Mouse (Mus musculus) intestine, embryonic 15.5 days (tissue): ENCODE measurements around the gene Arntl2. TPM values are rescaled to one million over a fixed set of nuclear protein-coding genes. Genes with fewer than 3 reads are reported as not detected.

ENCODE experiments used
- ATAC-seq: fragments of 200-750 bp; cut with Nextera tagmentation; 2 replicates; pipeline ENCODE4 v1.8.0; 2017; ENCODE audit warnings: moderate TSS enrichment, moderate library complexity
- H3K27ac ChIP-seq: fragments of 300-500 bp; sonication (generic); 2 replicates; pipeline ENCODE4 v1.5.1; 2015; ENCODE audit warnings: mild to moderate bottlenecking, inconsistent platforms
- H3K27me3 ChIP-seq: fragments of 300-500 bp; sonication (generic); replicated peaks from 2 replicates; pipeline ENCODE4 v1.6.1; 2015; ENCODE audit warnings: inconsistent platforms
- H3K36me3 ChIP-seq: fragments of 300-500 bp; sonication (generic); 2 replicates; pipeline ENCODE4 v1.6.1; 2015; ENCODE audit warnings: inconsistent platforms
- H3K4me1 ChIP-seq: fragments of 300-500 bp; sonication (generic); replicated peaks from 2 replicates; pipeline ENCODE4 v1.6.1; 2015; ENCODE audit warnings: inconsistent platforms
- H3K4me2 ChIP-seq: fragments of 300-500 bp; sonication (generic); replicated peaks from 2 replicates; pipeline ENCODE4 v1.6.1; 2015; ENCODE audit warnings: mild to moderate bottlenecking, inconsistent platforms
- H3K4me3 ChIP-seq: fragments of 300-500 bp; sonication (generic); replicated peaks from 2 replicates; pipeline ENCODE4 v1.5.1; 2015; ENCODE audit warnings: inconsistent platforms
- H3K9ac ChIP-seq: fragments of 300-500 bp; sonication (generic); 2 replicates; pipeline ENCODE4 v1.6.1; 2015; ENCODE audit warnings: inconsistent platforms
- H3K9me3 ChIP-seq: fragments of 300-500 bp; sonication (generic); 2 replicates; pipeline ENCODE4 v1.6.1; 2016; ENCODE audit warnings: inconsistent platforms
- WGBS: fragments of 180-500 bp; shearing (Covaris S2); methylation state at CpG from one replicate; pipeline ENCODE4 v1.1.7; 2015; 5-methylcytosine and 5-hydroxymethylcytosine counted together
- polyA plus RNA-seq: library from polyadenylated mRNA; unstranded; fragments of >200 nt; fragmentation: Nextera tagmentation; extraction: Ambion mirVana; gene quantifications from 2 replicates; pipeline ENCODE4 v1.2.1, GENCODE M21; 2015

Arntl2 gene
- polyA plus RNA-seq = 2.8 and 3.8 TPM in 2 replicates

GRCm38 (mm10) chr6:146795924-146796545 lies at the start of gene Arntl2:
Arntl2 (plus strand) TSS chr6:146796055.
- Histone ChIP-seq H3K9me3 (no peaks in the 10 kb centered on the region), H3K4me3 (peak within 1 kb of the TSS; percentile 56), H3K36me3 (no peaks in the 10 kb centered on the region), H3K9ac (peak within 1 kb of the TSS; percentile 56), H3K4me1 (no peaks in the 10 kb centered on the region), H3K27me3 (no peaks in the 10 kb centered on the region), H3K4me2 (peak within 1 kb of the TSS; percentile 88), H3K27ac (no peak within 1 kb of the TSS)
- under 1% methylated on average over 36 of the region's 36 CpGs for WGBS
- ATAC-seq = peak; percentile 98

- no peaks in the 10 kb centered on the region for H3K4me1 ChIP-seq
- no peaks in the 10 kb centered on the region for H3K27me3 ChIP-seq
- H3K9me3 ChIP-seq = no peaks in the 10 kb centered on the region
- no peak for ATAC-seq
- no peak overlapping the region for H3K4me2 ChIP-seq
- H3K36me3 ChIP-seq = no peaks in the 10 kb centered on the region
- no peak overlapping the region for H3K9ac ChIP-seq
- no peak overlapping the region for H3K27ac ChIP-seq
- 52% methylated on average over 5 of the region's 5 CpGs for WGBS
- H3K4me3 ChIP-seq = no peak overlapping the region
These were observed 49.3 kb upstream of the Arntl2 start for GRCm38 (mm10) chr6:146746577-146746976.

- H3K4me3 ChIP-seq = no peak overlapping the region
- no peaks in the 10 kb centered on the region for H3K36me3 ChIP-seq
- no peaks in the 10 kb centered on the region for H3K9me3 ChIP-seq
- no peaks in the 10 kb centered on the region for H3K27me3 ChIP-seq
- H3K4me1 ChIP-seq = no peaks in the 10 kb centered on the region
- H3K4me2 ChIP-seq = no peak overlapping the region
- H3K27ac ChIP-seq = no peak overlapping the region
- 0 out of 2 replicates have a peak, but pooled peaks have one; percentile 26 for ATAC-seq
- no peak overlapping the region for H3K9ac ChIP-seq
These were observed 48.8 kb upstream of the Arntl2 start for GRCm38 (mm10) chr6:146747057-146747456.

- no peak overlapping the region for H3K4me3 ChIP-seq
- H3K27me3 ChIP-seq = no peaks in the 10 kb centered on the region
- no peak for ATAC-seq
- H3K4me2 ChIP-seq = no peak overlapping the region
- no peaks in the 10 kb centered on the region for H3K36me3 ChIP-seq
- no peak overlapping the region for H3K27ac ChIP-seq
- no peak overlapping the region for H3K9ac ChIP-seq
- H3K4me1 ChIP-seq = no peaks in the 10 kb centered on the region
- H3K9me3 ChIP-seq = no peaks in the 10 kb centered on the region
- 76% methylated on average over 1 of the region's 1 CpGs for WGBS
These were observed 47.6 kb upstream of the Arntl2 start for GRCm38 (mm10) chr6:146748271-146748670.

DNA sequence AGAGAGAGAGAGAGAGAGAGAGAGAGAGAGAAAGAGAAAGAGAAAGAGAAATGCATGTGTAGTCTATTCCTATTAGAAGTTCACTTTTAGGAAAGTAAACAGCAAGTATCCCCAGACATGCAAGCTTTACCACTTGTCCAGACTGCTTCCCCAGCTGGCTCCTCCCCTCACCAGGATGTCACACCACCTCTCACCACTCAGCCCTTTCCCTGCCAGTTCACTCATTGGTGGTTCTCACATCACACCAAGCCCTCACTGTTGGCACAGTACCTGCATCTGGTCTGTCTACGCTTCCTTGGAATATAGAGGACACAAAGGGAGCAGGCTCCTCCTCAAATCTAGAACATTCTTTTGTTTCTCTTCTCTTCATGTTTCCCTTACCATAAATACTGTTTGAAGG lies 44.2 kb upstream of the Arntl2 start:
- no peaks in the 10 kb centered on the region for H3K27me3 ChIP-seq
- H3K9me3 ChIP-seq = no peaks in the 10 kb centered on the region
- no peak overlapping the region for H3K27ac ChIP-seq
- WGBS = 41% methylated on average over 1 of the region's 1 CpGs
- no peak overlapping the region for H3K4me3 ChIP-seq
- ATAC-seq = peak; percentile 76
- H3K4me2 ChIP-seq = no peak overlapping the region
- H3K36me3 ChIP-seq = no peaks in the 10 kb centered on the region
- no peak overlapping the region for H3K9ac ChIP-seq
- H3K4me1 ChIP-seq = peaks cover 5% of the 10 kb centered on the region; the same call in 1 of the 2 replicates

DNA sequence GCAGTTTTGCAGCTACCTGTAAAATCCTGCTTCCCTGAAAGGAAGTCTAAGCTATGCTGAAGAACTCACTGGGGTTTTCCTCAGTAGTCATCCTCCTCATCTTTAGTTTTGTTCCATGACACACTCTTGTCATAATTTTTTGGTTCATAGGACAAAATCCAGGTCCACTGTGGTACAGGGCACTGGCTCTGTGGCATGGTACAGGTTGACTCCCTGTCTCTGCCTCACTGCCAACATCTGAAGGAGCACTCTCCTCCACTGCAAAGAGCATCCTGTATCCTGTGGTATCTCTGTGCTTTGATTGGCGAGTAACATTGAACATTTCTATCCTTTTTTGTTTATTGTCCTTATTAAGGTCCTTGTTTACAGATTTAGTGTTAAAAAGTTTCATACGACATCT lies 43.7 kb upstream of the Arntl2 start:
- Histone ChIP-seq H3K4me3 (no peak overlapping the region), H3K27ac (no peak overlapping the region), H3K27me3 (no peaks in the 10 kb centered on the region), H3K4me1 (peaks cover 5% of the 10 kb centered on the region; the same call in 1 of the 2 replicates), H3K9me3 (no peaks in the 10 kb centered on the region), H3K9ac (no peak overlapping the region), H3K36me3 (no peaks in the 10 kb centered on the region), H3K4me2 (no peak overlapping the region)
- ATAC-seq = no peak
- WGBS = 87% methylated on average over 2 of the region's 2 CpGs

DNA sequence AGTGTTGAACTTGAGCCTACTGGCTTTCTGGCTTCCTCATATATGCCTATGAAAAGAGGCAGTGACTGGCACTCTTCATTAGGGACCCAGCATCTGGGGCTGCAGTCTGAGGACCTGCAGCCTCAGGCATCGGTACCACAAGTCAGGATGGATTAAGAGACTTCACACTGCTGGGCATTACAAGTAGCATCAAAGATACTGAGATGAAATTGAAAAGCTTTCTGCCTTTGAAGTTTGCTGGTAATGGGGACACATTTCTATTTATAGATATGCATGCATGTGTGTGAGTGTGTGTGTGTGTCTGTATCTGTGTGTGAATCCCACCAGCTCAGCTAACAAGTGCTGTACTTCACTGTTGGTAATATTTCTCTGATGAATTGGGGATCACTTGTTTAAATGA lies 43.2 kb upstream of the Arntl2 start:
- H3K4me3 ChIP-seq = no peak overlapping the region
- no peak overlapping the region for H3K27ac ChIP-seq
- H3K9me3 ChIP-seq = no peaks in the 10 kb centered on the region
- no peak for ATAC-seq
- H3K4me2 ChIP-seq = no peak overlapping the region
- no peaks in the 10 kb centered on the region for H3K36me3 ChIP-seq
- no peak overlapping the region for H3K9ac ChIP-seq
- H3K4me1 ChIP-seq = peaks cover 5% of the 10 kb centered on the region; the same call in 1 of the 2 replicates
- WGBS = 69% methylated on average over 1 of the region's 1 CpGs
- H3K27me3 ChIP-seq = no peaks in the 10 kb centered on the region

DNA sequence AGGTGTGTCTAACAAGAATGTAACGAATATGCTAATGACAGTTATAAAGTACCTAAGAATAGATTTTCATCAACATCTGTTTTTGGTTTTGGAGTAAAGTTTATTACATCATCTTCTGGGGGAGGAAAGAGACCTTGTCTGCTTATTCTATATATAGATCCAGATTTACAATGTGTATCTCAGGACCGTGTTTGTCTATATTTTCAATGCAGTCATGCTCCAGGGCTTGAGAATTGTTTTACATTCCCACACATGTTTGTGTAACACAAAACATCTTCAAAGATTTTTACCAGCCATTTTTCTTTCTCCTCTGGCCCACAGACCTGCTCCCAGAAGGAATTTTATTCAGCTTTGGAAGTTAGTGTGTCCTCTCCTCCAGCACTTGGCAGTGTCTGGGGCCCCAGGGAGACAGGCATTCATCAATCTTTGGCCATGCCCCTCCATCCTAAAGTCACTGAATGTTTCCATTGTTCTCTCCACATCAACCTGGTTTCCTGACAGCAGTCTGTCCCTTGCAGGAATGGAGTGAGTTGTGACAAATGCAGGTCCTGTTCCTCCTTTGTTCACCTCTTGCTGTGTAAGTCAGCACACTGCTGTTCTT lies 42.2 kb upstream of the Arntl2 start:
- no peaks in the 10 kb centered on the region for H3K36me3 ChIP-seq
- peaks cover 5% of the 10 kb centered on the region; the same call in 1 of the 2 replicates for H3K4me1 ChIP-seq
- no peaks in the 10 kb centered on the region for H3K27me3 ChIP-seq
- WGBS = 47% methylated on average over 2 of the region's 2 CpGs
- H3K9me3 ChIP-seq = no peaks in the 10 kb centered on the region
- H3K4me3 ChIP-seq = no peak overlapping the region
- H3K4me2 ChIP-seq = no peak overlapping the region
- ATAC-seq = no peak
- H3K27ac ChIP-seq = no peak overlapping the region
- no peak overlapping the region for H3K9ac ChIP-seq

GRCm38 (mm10) chr6:146755136-146755535 lies 40.7 kb upstream of the Arntl2 start:
- peaks cover 5% of the 10 kb centered on the region; the same call in 1 of the 2 replicates for H3K4me1 ChIP-seq
- no peaks in the 10 kb centered on the region for H3K9me3 ChIP-seq
- H3K4me2 ChIP-seq = no peak overlapping the region
- no peak overlapping the region for H3K4me3 ChIP-seq
- no peak overlapping the region for H3K27ac ChIP-seq
- no peak for ATAC-seq
- H3K27me3 ChIP-seq = no peaks in the 10 kb centered on the region
- no peaks in the 10 kb centered on the region for H3K36me3 ChIP-seq
- 91% methylated on average over 2 of the region's 2 CpGs for WGBS
- no peak overlapping the region for H3K9ac ChIP-seq

DNA sequence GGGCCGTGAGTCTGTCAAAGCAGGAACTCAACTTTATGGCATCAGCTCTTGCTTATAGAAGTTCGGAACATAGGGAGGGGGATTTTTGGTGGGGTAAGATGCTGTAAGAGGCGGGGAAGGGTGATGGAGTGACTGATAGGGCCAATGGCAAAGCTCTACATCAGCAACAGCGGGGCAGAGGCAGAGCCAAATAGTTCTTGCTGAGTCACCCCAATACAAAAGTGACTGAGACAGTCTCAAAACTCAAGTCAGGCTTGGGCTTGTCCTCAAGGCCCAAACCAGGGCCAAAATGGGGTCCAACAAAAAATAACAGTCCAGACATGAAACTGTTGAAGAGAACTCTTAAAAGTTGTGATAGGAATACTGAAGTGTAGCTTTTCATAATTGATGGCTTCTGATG lies 40.2 kb upstream of the Arntl2 start:
- Histone ChIP-seq H3K4me3 (no peak overlapping the region), H3K9me3 (no peaks in the 10 kb centered on the region), H3K36me3 (no peaks in the 10 kb centered on the region), H3K9ac (no peak overlapping the region), H3K4me1 (peaks cover 5% of the 10 kb centered on the region; the same call in 1 of the 2 replicates), H3K27ac (no peak overlapping the region), H3K27me3 (no peaks in the 10 kb centered on the region), H3K4me2 (no peak overlapping the region)
- ATAC-seq = no peak
- WGBS = 93% methylated on average over 4 of the region's 4 CpGs

GRCm38 (mm10) chr6:146759027-146759426 lies 36.8 kb upstream of the Arntl2 start:
- H3K9ac ChIP-seq = no peak overlapping the region
- H3K4me3 ChIP-seq = no peak overlapping the region
- WGBS = 99% methylated on average over 2 of the region's 2 CpGs
- H3K4me2 ChIP-seq = no peak overlapping the region
- no peak overlapping the region for H3K27ac ChIP-seq
- H3K27me3 ChIP-seq = no peaks in the 10 kb centered on the region
- no peak for ATAC-seq
- H3K9me3 ChIP-seq = no peaks in the 10 kb centered on the region
- H3K36me3 ChIP-seq = no peaks in the 10 kb centered on the region
- H3K4me1 ChIP-seq = peaks cover under 1% of the 10 kb centered on the region; the same call in 1 of the 2 replicates

- H3K27ac ChIP-seq = no peak overlapping the region
- 93% methylated on average over 2 of the region's 2 CpGs for WGBS
- no peak overlapping the region for H3K9ac ChIP-seq
- H3K9me3 ChIP-seq = no peaks in the 10 kb centered on the region
- no peaks in the 10 kb centered on the region for H3K36me3 ChIP-seq
- no peak overlapping the region for H3K4me2 ChIP-seq
- no peak for ATAC-seq
- no peaks in the 10 kb centered on the region for H3K27me3 ChIP-seq
- no peaks in the 10 kb centered on the region for H3K4me1 ChIP-seq
- H3K4me3 ChIP-seq = no peak overlapping the region
These were observed 35.8 kb upstream of the Arntl2 start for GRCm38 (mm10) chr6:146760022-146760421.

GRCm38 (mm10) chr6:146760736-146761135 lies 35.1 kb upstream of the Arntl2 start:
- H3K27ac ChIP-seq = no peak overlapping the region
- H3K4me1 ChIP-seq = no peaks in the 10 kb centered on the region
- no peak overlapping the region for H3K4me2 ChIP-seq
- H3K9ac ChIP-seq = no peak overlapping the region
- H3K4me3 ChIP-seq = no peak overlapping the region
- no peak for ATAC-seq
- no peaks in the 10 kb centered on the region for H3K36me3 ChIP-seq
- H3K9me3 ChIP-seq = no peaks in the 10 kb centered on the region
- H3K27me3 ChIP-seq = no peaks in the 10 kb centered on the region
- 56% methylated on average over 4 of the region's 4 CpGs for WGBS
